Mouse (Mus musculus) megakaryocyte, embryonic 14.5 days (primary cell): ENCODE measurements at regions not wholly inside any gene's neighbourhood (a gene's known extent, or its start where the extent isn't known, plus 50 kb on each side); places are given as distances from the start of the nearest gene placed in this dataset.

Experiments
- H3K27me3 ChIP-seq: replicated peaks from 2 replicates; pipeline ENCODE3; 2012; ENCODE audit warnings: inconsistent platforms
- H3K36me3 ChIP-seq: replicated peaks from 2 replicates; pipeline ENCODE3; 2012; ENCODE audit warnings: low read length, inconsistent platforms, mixed read lengths
- H3K4me1 ChIP-seq: 2 replicates; pipeline ENCODE4 v1.6.1; 2012; ENCODE audit warnings: inconsistent platforms
- H3K4me3 ChIP-seq: replicated peaks from 2 replicates; pipeline ENCODE3; 2012; ENCODE audit warnings: moderate library complexity, mild to moderate bottlenecking, inconsistent platforms
- H3K9me3 ChIP-seq: 2 replicates; pipeline ENCODE4 v1.6.1; 2012; ENCODE audit warnings: inconsistent platforms
- FLI1 ChIP-seq: IDR thresholded peaks from 2 replicates; pipeline ENCODE4 v1.6.1; 2012; ENCODE audit warnings: low read length, inconsistent platforms, mixed read lengths
- GATA1 ChIP-seq: IDR thresholded peaks from 3 replicates; pipeline ENCODE4 v1.6.1; 2012; ENCODE audit warnings: mixed read lengths, low read length, inconsistent platforms, borderline replicate concordance

GRCm38 (mm10) chr10:108073828-108074227 is 88.2 kb upstream of the Ppp1r12a start:
- no peak for TF ChIP-seq GATA1
- TF ChIP-seq FLI1 = no peak
- no peak overlapping the region for H3K4me3 ChIP-seq

GRCm38 (mm10) chr10:108072211-108072610 is 89.8 kb upstream of the Ppp1r12a start:
- H3K27me3 ChIP-seq = no peaks in the 10 kb centered on the region
- H3K36me3 ChIP-seq = no peaks in the 10 kb centered on the region
- TF ChIP-seq FLI1 = no peak
- no peak for TF ChIP-seq GATA1
- no peaks in the 10 kb centered on the region for H3K9me3 ChIP-seq
- H3K4me1 ChIP-seq = peaks cover 9% of the 10 kb centered on the region
- no peak overlapping the region for H3K4me3 ChIP-seq

More at GRCm38 (mm10) chr10:108073828-108074227, 88.2 kb upstream of the Ppp1r12a start:
- H3K27me3 ChIP-seq = no peaks in the 10 kb centered on the region
- H3K9me3 ChIP-seq = no peaks in the 10 kb centered on the region
- no peaks in the 10 kb centered on the region for H3K36me3 ChIP-seq
- H3K4me1 ChIP-seq = peaks cover 12% of the 10 kb centered on the region

- Histone ChIP-seq H3K4me3 (no peak overlapping the region), H3K9me3 (no peaks in the 10 kb centered on the region), H3K27me3 (no peaks in the 10 kb centered on the region), H3K4me1 (peaks cover 9% of the 10 kb centered on the region), H3K36me3 (no peaks in the 10 kb centered on the region)
- TF ChIP-seq FLI1 = no peak
- no peak for TF ChIP-seq GATA1
These were observed 90.6 kb upstream of the Ppp1r12a start for GRCm38 (mm10) chr10:108071424-108071823.

GRCm38 (mm10) chr10:108067723-108068122 is 94.3 kb upstream of the Ppp1r12a start:
- Histone ChIP-seq H3K27me3 (no peaks in the 10 kb centered on the region), H3K9me3 (no peaks in the 10 kb centered on the region), H3K4me3 (no peak overlapping the region), H3K4me1 (peaks cover 16% of the 10 kb centered on the region), H3K36me3 (no peaks in the 10 kb centered on the region)
- no peak for TF ChIP-seq FLI1
- no peak for TF ChIP-seq GATA1

- no peaks in the 10 kb centered on the region for H3K9me3 ChIP-seq
- TF ChIP-seq FLI1 (no peak), GATA1 (no peak)
- H3K4me3 ChIP-seq = no peak overlapping the region
- H3K27me3 ChIP-seq = no peaks in the 10 kb centered on the region
- H3K4me1 ChIP-seq = peaks cover 27% of the 10 kb centered on the region
- no peaks in the 10 kb centered on the region for H3K36me3 ChIP-seq
These were observed 95.8 kb upstream of the Ppp1r12a start for GRCm38 (mm10) chr10:108066241-108066640.

GRCm38 (mm10) chr10:108061813-108062435 is 100.1 kb upstream of the Ppp1r12a start:
- H3K27me3 ChIP-seq = no peaks in the 10 kb centered on the region
- H3K36me3 ChIP-seq = no peaks in the 10 kb centered on the region
- H3K9me3 ChIP-seq = no peaks in the 10 kb centered on the region
- peaks cover 36% of the 10 kb centered on the region for H3K4me1 ChIP-seq
- TF ChIP-seq GATA1 (no peak), FLI1 (no peak)
- no peak overlapping the region for H3K4me3 ChIP-seq

GRCm38 (mm10) chr10:108060554-108060953 is 101.4 kb upstream of the Ppp1r12a start:
- peaks cover 36% of the 10 kb centered on the region for H3K4me1 ChIP-seq
- no peaks in the 10 kb centered on the region for H3K27me3 ChIP-seq
- no peak overlapping the region for H3K4me3 ChIP-seq
- no peak for TF ChIP-seq FLI1
- TF ChIP-seq GATA1 = no peak
- H3K9me3 ChIP-seq = no peaks in the 10 kb centered on the region
- H3K36me3 ChIP-seq = no peaks in the 10 kb centered on the region

- no peaks in the 10 kb centered on the region for H3K36me3 ChIP-seq
- peaks cover 6% of the 10 kb centered on the region for H3K27me3 ChIP-seq
- TF ChIP-seq FLI1 (no peak), GATA1 (no peak)
- peaks cover 5% of the 10 kb centered on the region; the same call in 1 of the 2 replicates for H3K4me1 ChIP-seq
- no peak overlapping the region for H3K4me3 ChIP-seq
- H3K9me3 ChIP-seq = peaks cover 9% of the 10 kb centered on the region
These were observed 110.4 kb upstream of the Ppp1r12a start for GRCm38 (mm10) chr10:108051637-108052036.

GRCm38 (mm10) chr10:108048426-108048825 is 113.6 kb upstream of the Ppp1r12a start:
- Histone ChIP-seq H3K27me3 (peaks cover 6% of the 10 kb centered on the region), H3K36me3 (no peaks in the 10 kb centered on the region), H3K9me3 (peaks cover 9% of the 10 kb centered on the region), H3K4me1 (peaks cover 5% of the 10 kb centered on the region; the same call in 1 of the 2 replicates), H3K4me3 (no peak overlapping the region)
- TF ChIP-seq FLI1 = no peak
- no peak for TF ChIP-seq GATA1

- TF ChIP-seq FLI1 (no peak), GATA1 (no peak)
- peaks cover under 1% of the 10 kb centered on the region; the same call in 1 of the 2 replicates for H3K4me1 ChIP-seq
- H3K9me3 ChIP-seq = no peaks in the 10 kb centered on the region
- H3K36me3 ChIP-seq = no peaks in the 10 kb centered on the region
- H3K27me3 ChIP-seq = peaks cover 4% of the 10 kb centered on the region
- H3K4me3 ChIP-seq = no peak overlapping the region
These were observed 118.5 kb upstream of the Ppp1r12a start for GRCm38 (mm10) chr10:108043519-108043918.

GRCm38 (mm10) chr10:108040027-108040426 is 122.0 kb upstream of the Ppp1r12a start:
- no peaks in the 10 kb centered on the region for H3K9me3 ChIP-seq
- H3K36me3 ChIP-seq = no peaks in the 10 kb centered on the region
- TF ChIP-seq GATA1 (no peak), FLI1 (no peak)
- no peaks in the 10 kb centered on the region for H3K4me1 ChIP-seq
- H3K4me3 ChIP-seq = no peak overlapping the region
- H3K27me3 ChIP-seq = peaks cover 4% of the 10 kb centered on the region
